Mouse (Mus musculus) gastrocnemius, adult 2 months (tissue): ENCODE results near the gene Cavin3. TPM values are rescaled to one million over a fixed set of nuclear protein-coding genes. Genes with fewer than 3 reads are reported as not detected.

Source experiments
- DNase-seq: peaks from one replicate; pipeline ENCODE4 v3.0.0; 2022
- H3K27ac ChIP-seq: fragments of 200-600 bp; 2 replicates; pipeline ENCODE4 v1.8.1; 2022; ENCODE audit warnings: mild to moderate bottlenecking
- H3K4me3 ChIP-seq: fragments of 200-600 bp; 2 replicates; pipeline ENCODE4 v1.8.1; 2022; ENCODE audit warnings: mild to moderate bottlenecking, moderate library complexity
- CTCF ChIP-seq: fragments of 200-600 bp; IDR thresholded peaks from 2 replicates; pipeline ENCODE4 v1.8.1; 2022; ENCODE audit warnings: antibody characterized with exemption, mild to moderate bottlenecking, moderate library complexity
- intact Hi-C: fragments of 180-260 bp; cut with DNase I; formaldehyde crosslinking; loops from one replicate; pipeline ENCODE4 v1.15.1; 2025
- total RNA-seq, 2 experiments: library from RNA; stranded (reverse); gene quantifications; 2 replicates each; pipeline ENCODE4 v1.2.3; 2021

Cavin3 gene
- total RNA-seq, 2 experiments from 2014 or later: 7.6 to 12.7 TPM

DNA sequence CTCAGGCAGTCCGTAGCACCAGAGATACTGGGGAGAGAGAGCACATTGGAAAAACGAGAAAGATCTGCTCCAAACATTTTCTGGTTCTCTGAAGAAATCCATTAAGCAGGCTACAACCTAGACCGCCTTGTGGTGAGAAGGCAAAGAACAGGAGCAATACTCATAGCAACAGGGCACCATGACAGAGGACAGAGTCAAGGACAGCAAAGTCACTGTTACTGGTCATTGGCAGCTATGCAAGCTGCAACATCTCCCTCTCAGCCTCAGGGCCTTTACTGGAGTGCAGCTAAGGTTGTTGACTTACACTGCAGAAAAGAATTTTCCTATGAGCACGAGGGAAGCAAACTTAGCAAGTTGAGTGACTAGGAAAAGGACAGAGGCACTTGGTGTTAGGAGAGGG, 25.2 kb upstream of the Cavin3 start:
- no peak for TF ChIP-seq CTCF
- no peak for DNase-seq
- no peak overlapping the region for H3K27ac ChIP-seq
- H3K4me3 ChIP-seq: no peak overlapping the region
- intact Hi-C loops: no loop called here

DNA sequence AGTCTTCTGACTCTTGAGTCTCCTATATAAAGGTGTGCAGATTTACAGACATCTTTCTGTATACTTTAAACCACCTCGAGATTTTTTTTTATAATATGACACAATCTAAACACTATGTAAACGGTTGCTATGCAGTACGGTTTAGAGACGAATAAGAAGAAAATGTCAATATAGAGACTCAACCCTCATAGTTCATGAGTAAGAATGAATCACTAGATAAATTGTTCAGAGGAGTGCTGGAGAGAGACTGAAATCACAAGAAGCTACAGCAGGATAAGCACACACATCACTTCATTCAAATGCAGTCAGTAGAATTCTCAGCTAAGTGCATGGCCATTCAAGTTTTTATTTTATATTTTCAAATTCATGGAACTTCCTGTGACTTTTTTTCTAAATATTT, 19.9 kb upstream of the Cavin3 start:
- DNase-seq: no peak
- Histone ChIP-seq H3K27ac (no peak overlapping the region), H3K4me3 (no peak overlapping the region)
- TF ChIP-seq CTCF: no peak
- intact Hi-C loops: no loop called here

DNA sequence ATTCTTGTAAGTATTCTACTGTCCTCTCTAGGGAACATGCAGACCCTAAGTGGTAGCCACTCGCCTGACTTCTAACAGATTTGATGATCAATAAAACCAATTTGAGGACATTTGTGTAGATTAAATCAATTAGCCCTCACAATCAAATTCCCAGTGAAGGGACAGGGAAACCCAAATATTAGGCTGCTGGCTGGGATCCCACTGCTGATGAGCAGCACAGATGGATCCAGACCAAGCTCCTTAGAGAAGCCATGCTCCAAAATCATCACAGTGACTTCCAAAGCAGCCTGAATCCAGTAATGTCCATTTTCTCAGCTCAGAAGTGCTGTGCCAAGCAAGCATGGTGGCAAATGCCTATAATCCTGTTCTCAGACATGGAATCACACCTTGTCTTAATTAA, 17.6 kb upstream of the Cavin3 start:
- no peak for DNase-seq
- no peak overlapping the region for H3K27ac ChIP-seq
- intact Hi-C loops: no loop called here
- H3K4me3 ChIP-seq: no peak overlapping the region
- no peak for TF ChIP-seq CTCF

DNA sequence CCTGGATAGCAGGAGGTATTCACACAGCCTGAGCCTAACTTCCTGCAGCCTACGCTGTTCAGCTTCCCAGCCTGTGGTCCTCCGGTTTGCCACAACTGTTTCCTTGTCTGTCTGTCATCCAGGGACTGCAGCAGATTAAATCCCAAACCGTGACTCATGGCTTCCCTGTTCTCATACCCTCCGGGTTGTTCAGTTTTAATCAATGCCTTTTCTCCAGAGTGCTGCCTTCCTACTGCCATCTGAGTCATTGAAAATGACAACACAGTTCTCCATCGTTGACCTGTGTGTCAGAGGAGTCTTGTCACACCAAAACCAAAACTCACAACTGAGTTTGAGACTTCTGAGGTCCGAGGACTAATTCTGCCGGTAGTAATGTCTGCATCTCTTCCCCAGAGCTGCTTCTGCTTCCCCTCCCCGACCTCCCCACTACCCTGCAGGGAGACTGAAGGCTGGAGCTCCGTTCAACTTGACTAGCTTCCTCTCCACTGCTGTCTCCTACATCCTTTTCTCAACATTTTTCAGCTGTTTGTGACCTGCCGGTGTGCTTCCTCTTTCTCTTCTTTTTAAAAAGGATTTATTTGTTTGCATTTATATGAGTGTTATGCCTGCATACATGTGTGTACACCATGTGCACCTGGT, 16.9 kb upstream of the Cavin3 start:
- H3K27ac ChIP-seq: no peak overlapping the region
- DNase-seq: no peak
- intact Hi-C loops: no loop called here
- no peak for TF ChIP-seq CTCF
- no peak overlapping the region for H3K4me3 ChIP-seq

DNA sequence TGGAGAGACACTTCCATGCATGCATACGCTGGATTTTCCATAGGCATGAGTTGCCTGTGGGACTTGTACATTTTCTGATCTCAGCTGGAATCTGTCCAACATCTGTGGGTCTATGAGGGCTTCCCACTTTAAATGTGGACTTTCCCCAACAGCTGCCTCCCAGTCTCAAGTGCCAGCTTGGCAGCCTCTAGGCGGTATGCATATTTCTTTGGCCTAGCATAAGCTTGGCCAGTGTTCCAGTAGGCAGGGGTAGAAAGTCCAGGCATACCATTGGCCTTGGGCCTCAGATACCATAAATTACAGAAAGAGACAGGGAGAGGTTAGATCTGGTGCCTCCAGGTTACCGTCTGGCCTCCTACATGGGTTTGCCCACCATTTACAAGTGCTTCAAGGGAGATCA, 15.8 kb upstream of the Cavin3 start:
- no peak for TF ChIP-seq CTCF
- DNase-seq: no peak
- H3K4me3 ChIP-seq: no peak overlapping the region
- H3K27ac ChIP-seq: no peak overlapping the region
- intact Hi-C loops: no loop called here

DNA sequence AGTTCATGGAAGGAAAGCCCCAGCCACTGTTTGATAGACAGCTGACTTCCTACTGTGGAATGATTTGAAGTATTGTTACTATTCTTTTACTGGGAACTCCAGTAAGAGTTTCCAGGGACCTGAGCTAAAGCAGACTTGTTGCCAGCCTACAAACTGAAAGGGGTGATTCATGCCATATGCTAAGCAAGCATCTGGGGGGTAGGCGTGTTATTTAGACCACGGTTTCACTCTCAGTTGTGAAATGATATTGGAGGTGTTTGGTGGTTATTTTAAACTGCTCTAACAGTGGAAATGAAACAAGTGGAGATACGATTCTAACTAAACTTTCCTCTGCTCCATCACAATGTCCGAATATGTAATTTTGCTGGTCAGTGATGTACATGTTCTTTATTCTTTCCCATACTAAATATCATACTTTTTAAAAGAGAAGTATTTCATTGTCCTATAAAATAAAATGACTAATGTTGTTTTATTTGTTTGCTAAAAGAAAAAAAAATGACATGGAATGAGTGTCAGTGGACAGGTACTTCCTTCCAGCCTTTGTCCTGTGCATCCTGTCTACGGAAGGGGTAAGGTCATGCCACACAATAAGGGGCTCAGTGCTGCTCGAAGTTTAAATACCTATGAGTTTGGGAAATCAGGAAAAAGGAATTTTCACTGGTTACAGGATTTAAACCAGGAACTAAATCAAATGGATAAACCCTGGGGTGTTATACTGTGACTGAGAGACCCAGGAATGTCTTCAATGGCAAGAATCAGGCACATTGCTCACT, 5.2 kb upstream of the Cavin3 start:
- intact Hi-C loops: no loop called here
- no peak overlapping the region for H3K4me3 ChIP-seq
- TF ChIP-seq CTCF: no peak
- no peak for DNase-seq
- H3K27ac ChIP-seq: peak overlapping the region; percentile 35; the same call in 1 of the 2 replicates

DNA sequence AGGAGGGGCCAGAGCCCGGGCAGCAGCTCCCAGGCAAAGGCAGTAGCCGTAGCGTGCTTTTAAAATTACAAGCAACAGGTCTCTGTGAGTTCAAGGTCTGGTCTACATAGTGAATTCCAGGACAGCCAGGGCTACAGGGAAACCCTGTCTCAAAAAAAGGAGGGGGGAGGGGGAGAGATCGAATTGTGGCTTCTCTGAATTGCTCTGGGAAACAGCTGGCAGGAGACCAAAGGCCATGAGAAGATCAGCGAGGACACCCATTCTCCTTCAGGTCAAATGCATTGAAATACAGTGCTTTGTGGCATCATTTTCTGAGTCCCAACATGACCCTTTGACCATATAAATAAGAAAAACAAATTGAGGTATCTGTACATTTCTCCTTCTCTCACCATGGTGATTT, 2.9 kb upstream of the Cavin3 start:
- DNase-seq: no peak
- intact Hi-C loops: no loop called here
- no peak overlapping the region for H3K4me3 ChIP-seq
- no peak overlapping the region for H3K27ac ChIP-seq
- TF ChIP-seq CTCF: no peak

DNA sequence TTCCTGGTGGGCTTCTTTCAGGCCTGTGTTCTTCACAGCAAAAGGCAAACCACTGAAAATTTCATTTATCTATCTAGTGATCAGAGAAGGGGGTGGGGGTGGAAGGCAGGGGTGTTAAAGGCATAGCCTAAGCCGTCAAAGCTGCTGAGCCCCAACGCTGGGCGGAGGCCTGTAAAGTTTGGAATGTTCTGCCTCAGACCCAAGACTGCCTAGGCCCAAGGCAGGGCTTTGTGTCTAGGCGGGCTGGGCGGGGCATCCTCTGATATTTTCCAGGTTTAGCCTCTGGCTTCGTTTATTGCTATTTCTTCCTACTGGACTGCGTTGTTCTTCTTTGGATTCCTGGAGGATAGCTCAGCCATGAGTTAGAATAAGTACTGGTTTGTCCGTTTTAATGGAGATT, 326 bp upstream of the Cavin3 start:
- intact Hi-C loops: no loop called here
- peak; percentile 83 for DNase-seq
- TF ChIP-seq CTCF: no peak
- H3K27ac ChIP-seq: peak overlapping the region; percentile 96
- H3K4me3 ChIP-seq: peak overlapping the region; percentile 89

DNA sequence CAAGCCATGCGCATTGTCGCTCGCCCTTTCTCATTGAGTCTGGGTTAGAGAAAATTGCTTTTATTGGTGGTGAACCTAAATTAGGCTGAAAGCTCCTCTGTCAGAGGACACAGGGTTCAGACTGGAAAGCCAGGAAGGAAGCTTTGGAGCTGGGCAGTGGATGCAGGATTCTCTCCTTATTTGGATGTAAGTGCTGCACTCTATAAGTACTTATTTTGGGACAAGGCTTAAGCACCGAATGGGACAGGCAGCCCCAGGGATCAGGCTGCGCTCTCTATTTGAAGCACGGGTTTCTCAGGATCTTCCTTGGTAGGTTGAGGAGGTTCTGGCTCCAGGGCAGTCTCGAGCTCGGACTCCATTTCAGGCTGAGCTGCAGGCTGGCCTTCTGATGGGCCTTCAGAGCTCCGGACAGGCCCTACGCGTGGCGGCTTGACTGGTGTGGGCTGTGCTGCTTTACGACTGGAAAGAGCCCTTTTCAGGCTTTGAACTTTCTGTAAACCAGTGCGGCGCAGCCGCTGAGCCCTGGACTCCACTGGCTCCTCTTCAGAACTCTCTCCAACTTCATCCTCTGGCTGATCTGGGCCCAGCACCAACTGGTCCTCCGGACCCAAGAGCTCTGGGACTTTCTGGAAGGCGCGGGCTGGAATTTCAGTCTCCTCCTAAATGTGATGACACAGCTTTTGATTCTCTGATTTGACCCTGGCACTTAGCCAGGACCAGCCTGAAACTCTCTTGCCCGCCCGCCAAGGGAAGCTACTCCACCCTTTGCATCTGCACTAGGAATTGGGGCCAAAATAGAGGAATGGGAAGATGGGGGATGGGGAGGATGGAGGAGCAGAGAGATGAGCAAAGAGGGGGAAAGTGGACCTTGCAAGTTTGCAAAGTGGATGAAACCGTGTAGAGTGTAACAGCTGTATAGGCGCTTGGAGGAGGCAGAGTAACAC, 1.3 kb downstream of the Cavin3 start:
- peak; percentile 77 for DNase-seq
- peak overlapping the region; percentile 89 for H3K4me3 ChIP-seq
- peak overlapping the region; percentile 96 for H3K27ac ChIP-seq
- intact Hi-C loops: no loop called here
- TF ChIP-seq CTCF: no peak

DNA sequence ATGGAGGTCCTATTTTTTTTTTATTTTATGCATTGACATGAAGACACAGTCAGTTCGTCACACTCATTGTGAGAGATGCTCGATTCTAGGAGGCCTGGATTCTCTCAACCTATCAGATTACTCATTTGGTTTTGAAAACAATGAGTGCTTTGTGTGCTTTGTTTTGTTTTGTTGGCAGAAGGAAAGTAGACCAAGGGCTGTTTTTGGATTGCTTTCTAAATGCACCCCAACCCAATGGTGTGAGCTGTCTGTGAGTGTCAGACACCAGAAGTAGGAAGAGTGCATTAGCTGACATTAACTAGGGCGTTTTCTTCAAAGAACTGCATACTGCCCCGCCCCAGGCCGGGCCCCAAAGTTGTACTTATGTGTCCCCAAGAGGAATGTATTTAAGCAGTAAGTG, 2.0 kb downstream of the Cavin3 start:
- no peak for DNase-seq
- Histone ChIP-seq H3K27ac (peak overlapping the region; percentile 96), H3K4me3 (peak overlapping the region; percentile 89)
- no peak for TF ChIP-seq CTCF
- intact Hi-C loops: no loop called here

DNA sequence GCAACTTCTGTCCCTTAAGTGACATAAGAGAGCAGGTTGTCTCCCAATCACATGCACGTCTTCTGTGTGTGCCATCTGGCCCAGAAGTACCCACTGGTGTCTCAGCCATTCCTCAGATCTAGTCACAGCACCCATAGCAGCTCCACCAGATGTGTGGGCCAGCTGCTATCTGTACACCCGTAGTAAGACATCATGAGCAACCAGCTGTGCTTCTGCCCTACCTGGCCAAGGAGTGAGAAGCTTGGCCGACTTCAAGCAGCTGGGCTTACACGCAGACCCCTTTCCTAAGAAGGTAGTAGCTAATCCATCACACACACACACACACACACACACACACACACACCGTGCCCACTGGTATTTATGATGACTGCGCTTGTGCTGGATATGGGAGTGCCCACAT, 2.9 kb downstream of the Cavin3 start:
- Histone ChIP-seq H3K27ac (peak overlapping the region; percentile 96; the same call in 1 of the 2 replicates), H3K4me3 (no peak overlapping the region)
- no peak for TF ChIP-seq CTCF
- no peak for DNase-seq
- intact Hi-C loops: loop anchor here (5.0 kb wide), 1 partner anchor 38 kb away; no protein-coding TSS in a partner anchor

DNA sequence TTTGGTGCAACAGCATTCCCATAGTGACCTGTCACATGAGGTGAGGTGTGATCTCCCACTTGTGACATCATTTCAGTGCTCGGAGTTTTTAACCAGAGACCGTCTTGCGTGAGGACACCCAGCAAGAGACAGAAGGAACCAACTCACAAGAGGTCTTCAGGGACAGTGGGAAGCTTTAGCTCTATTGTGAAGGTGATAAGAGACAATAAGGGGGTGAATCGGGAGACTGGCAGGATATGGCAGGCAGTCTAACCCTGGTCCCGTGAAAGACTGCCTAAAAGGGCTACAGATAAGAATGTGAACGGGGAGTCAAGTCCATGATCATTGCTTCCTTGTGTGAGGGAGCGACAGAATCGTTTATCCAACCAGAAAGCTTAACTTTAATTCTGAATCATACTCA, 3.8 kb downstream of the Cavin3 start:
- intact Hi-C loops: loop anchor here (5.0 kb wide), 1 partner anchor 39 kb away; no protein-coding TSS in a partner anchor
- Histone ChIP-seq H3K27ac (peak overlapping the region; percentile 35; the same call in 1 of the 2 replicates), H3K4me3 (no peak overlapping the region)
- no peak for DNase-seq
- no peak for TF ChIP-seq CTCF
